Mouse (Mus musculus): ENCODE measurements around the gene Pcdh19. TPM values are rescaled to one million over a fixed set of nuclear protein-coding genes. Genes with fewer than 3 reads are reported as not detected.

Pcdh19 gene
- polyA plus RNA-seq (2012; rRNA removed): 0.70 and 0.86 TPM in 2 replicates

DNA sequence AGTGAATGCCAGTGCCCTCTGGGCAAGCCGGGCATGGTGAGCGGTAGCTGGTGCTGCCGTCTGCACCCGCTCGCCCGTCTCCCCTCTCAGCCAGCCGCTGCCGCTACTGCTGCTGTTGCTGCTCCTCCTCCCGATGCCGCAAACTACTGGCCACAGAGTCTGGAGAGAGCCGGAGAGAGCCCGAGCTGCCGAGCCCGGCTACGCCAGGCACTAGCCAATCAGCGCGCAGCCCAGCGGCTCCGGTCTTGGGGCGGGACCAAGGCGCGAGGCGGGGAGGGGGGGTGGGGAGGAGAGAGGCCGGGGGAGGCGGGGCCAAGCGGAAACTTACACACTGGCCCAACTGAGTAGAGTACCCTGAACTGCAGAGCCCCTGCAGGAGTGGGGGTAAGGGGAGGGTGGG, at the start of gene Pcdh19:
TSS of gene Pcdh19 (minus strand) at position 148 of the 400 bp plus-strand sequence.

Other genes with a start within 250 kb of the Pcdh19 start
- not detected in 2 replicates for gene Tnmd, start 162.0 kb upstream of the Pcdh19 start, polyA plus RNA-seq (2012; rRNA removed)
- gene Tspan6, start 209.4 kb upstream of the Pcdh19 start, polyA plus RNA-seq (2012; rRNA removed): 6.9 and 7.3 TPM in 2 replicates
- 14.0 and 16.0 TPM in 2 replicates for gene Srpx2, start 219.4 kb upstream of the Pcdh19 start, polyA plus RNA-seq (2012; rRNA removed)